Mouse (Mus musculus) embryo, embryonic 10 days (tissue): ENCODE results near the gene Atp5h.

Experiments used
- DNase-seq: peaks from one replicate; pipeline ENCODE4 v3.0.0-alpha.2; 2015; ENCODE audit warnings: low spot score

Gene Atp5h

DNA sequence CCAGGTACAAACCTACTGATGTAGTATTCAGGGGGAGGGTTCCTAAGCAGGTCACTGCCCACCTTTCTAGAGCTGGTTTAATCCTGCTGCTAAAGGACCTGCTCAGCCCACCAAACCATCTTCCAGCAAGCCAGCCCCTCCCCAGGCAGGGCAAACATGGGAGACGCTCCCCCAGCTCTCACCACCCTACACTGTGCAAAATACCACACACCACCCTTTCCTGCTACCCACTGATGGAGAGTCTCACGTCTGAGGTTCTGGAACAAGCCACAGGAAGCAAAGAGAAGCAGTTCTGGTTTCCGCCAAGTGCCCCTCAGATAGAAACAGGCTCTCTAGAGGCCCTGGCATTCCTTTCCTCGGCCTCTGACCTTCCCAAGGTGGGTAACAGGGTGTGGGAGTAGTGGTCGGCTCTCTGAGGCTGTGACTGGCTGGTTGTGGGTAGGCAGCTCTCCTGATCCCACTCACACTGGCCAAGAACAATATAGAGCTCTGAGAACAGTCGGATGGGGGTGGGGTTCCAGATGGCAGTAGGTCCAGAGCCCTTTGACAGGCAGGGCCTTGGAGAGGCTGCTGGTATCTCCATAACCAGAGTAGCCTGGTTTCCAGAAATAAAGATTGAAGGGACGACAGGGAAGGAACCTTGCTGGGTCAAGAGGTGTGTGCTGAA, 53.6 kb downstream of the Atp5h start:
- DNase-seq, result no peak
